Mouse (Mus musculus) lung, adult 2 months (tissue): ENCODE data around the gene Ppard. TPM values are rescaled to one million over a fixed set of nuclear protein-coding genes. Genes with fewer than 3 reads are reported as not detected.
"Not testable (repeated sequence)": the region's sequence is repeated elsewhere in the genome, so short reads cannot be mapped to it uniquely, and the experiment has no call there.

ENCODE experiments used
- DNase-seq: peaks from one replicate; pipeline ENCODE4 v3.0.0; 2022
- H3K4me1 ChIP-seq: fragments of 200-500 bp; 2 replicates; pipeline ENCODE4 v1.6.1; 2011; ENCODE audit warnings: low read length; ENCODE audit not compliant: control insufficient read depth, insufficient read depth
- H3K4me3 ChIP-seq: fragments of 200-500 bp; replicated peaks from 2 replicates; pipeline ENCODE3; 2011; ENCODE audit warnings: low read depth, mild to moderate bottlenecking, control low read depth, low read length; ENCODE audit errors: extremely low read depth
- CTCF ChIP-seq: fragments of 200-500 bp; IDR thresholded peaks from 2 replicates; pipeline ENCODE4 v1.5.1; 2011; ENCODE audit warnings: mild to moderate bottlenecking, low read length, control low read depth; ENCODE audit not compliant: insufficient read depth
- POLR2A ChIP-seq: fragments of 200-500 bp; IDR thresholded peaks from 2 replicates; pipeline ENCODE4 v1.6.1; 2011; ENCODE audit warnings: low read depth, mild to moderate bottlenecking, control low read depth, low read length, borderline replicate concordance; ENCODE audit errors: extremely low read depth
- WGBS: fragments of 180-500 bp; shearing (Covaris S2); methylation state at CpG from one replicate; pipeline ENCODE4 v1.1.7; 2018; 5-methylcytosine and 5-hydroxymethylcytosine counted together
- polyA plus RNA-seq: library from polyadenylated mRNA; depleted of rRNA; stranded (reverse); fragments of >200 nt; gene quantifications from 2 replicates; pipeline ENCODE4 v1.2.3, GENCODE M21; 2012

Ppard gene
- polyA plus RNA-seq, 1 experiment: 41.7 TPM

DNA sequence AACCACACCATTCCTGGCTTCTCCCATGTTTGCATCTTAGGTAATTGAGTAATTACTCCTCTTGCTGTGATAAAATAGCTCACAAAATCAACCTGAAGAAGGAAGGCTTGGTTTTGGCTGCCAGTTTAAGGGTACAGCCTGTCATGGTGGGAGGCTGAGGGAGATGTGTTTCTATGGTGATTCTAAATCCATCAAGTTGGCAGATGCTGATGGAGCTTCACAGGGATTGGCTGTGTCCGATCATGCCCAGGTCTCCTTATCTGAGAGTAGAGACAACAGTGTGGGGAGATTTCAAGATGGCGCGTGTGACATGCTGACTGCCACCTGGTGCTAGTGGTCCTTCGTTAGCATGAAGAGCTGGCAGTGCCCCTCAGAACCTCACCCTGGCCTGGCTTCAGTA, 89.2 kb downstream of the Ppard start:
- no peaks in the 10 kb centered on the region for H3K4me1 ChIP-seq
- no peak overlapping the region for H3K4me3 ChIP-seq
- no peak for DNase-seq
- 83% methylated on average over 4 of the region's 4 CpGs for WGBS
- TF ChIP-seq POLR2A (no peak), CTCF (no peak)

DNA sequence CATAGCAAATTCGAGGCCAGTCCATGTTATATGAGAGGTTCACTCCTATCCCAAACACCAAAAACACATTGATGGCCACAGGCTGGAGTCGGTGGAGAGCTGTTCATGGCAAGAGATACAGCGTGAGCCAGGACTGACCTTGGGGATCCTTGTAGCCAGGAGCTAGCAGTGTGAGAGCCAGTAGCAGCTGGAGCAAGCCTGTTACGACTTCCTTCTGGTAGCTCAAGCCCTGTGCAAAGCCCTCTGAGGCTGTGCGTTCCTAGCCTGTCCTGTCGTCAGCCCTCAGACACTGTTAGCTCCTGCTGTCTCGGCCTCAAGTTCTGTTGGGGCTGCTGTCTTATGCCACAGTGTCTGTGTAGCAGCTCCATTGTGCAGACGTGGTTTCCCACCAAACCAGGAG, 91.3 kb downstream of the Ppard start:
- no peak for DNase-seq
- Histone ChIP-seq H3K4me1 (peaks cover 7% of the 10 kb centered on the region), H3K4me3 (no peak overlapping the region)
- 91% methylated on average over 8 of the region's 8 CpGs for WGBS
- TF ChIP-seq CTCF: no peak
- no peak for TF ChIP-seq POLR2A

DNA sequence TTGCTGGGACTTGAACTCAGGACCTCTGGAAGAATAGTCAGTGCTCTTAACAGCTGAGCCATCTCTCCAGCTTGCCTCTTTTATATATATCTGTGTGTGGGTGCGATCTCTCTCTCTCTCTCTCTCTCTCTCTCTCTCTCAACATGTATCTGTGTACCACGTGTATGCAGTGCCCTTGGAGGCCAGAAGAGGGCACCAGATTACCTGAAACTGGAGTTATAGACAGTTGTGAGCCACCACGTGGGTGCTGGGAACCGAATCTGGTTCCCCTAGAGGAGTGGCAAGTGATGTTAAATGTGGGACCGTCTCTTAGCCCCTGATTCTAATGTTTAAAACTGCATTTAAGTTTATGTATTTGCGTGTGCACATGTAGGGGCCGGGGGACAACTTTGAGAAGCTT, 91.9 kb downstream of the Ppard start:
- not testable (repeated sequence) for H3K4me3 ChIP-seq, DNase-seq, H3K4me1 ChIP-seq
- 94% methylated on average over 7 of the region's 7 CpGs for WGBS

DNA sequence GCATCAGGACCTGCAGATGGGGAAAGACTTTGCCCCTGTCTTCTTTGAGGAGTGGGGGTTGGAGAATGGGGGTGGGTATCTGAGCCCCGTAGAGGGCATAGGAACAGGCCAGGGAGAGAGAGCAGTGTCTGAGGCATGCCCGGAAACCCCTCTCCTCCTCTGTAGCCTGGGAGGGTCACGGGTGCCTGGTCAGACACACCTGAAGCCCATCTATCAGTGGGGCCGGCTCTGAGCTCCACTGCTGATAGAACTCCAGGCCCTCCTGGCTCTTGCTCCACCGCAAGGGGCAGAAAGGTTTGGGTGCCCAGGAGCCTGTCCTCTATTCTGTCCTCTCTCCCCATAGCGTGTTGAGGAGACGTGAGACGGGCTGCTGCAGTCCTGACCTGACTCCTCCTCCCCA, 93.3 kb downstream of the Ppard start:
- H3K4me1 ChIP-seq: peaks cover 7% of the 10 kb centered on the region
- DNase-seq: no peak
- H3K4me3 ChIP-seq: no peak overlapping the region
- WGBS: 96% methylated on average over 8 of the region's 8 CpGs
- TF ChIP-seq POLR2A: no peak
- TF ChIP-seq CTCF: no peak

DNA sequence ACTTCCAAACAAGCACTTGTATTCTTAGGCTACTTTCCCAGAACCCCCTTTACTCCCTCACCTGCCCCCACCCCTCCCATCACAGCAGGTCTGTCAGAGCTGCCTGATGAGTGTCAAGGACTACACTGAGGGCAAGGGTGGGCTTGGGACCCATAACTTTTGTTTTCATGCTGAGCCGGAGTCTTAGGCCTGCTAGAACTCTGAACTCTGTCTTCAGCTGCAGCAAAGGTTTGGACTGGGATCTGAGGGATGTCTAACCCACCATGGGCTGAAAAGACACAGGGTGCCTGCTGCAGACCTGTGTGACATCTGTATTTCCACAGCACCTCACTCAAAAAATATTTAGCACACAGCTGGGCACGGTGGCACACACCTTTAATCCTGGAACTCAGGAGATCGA, 94.5 kb downstream of the Ppard start:
- no peak overlapping the region for H3K4me3 ChIP-seq
- DNase-seq: no peak
- 80% methylated on average over 3 of the region's 3 CpGs for WGBS
- TF ChIP-seq CTCF: no peak
- H3K4me1 ChIP-seq: peaks cover 7% of the 10 kb centered on the region

DNA sequence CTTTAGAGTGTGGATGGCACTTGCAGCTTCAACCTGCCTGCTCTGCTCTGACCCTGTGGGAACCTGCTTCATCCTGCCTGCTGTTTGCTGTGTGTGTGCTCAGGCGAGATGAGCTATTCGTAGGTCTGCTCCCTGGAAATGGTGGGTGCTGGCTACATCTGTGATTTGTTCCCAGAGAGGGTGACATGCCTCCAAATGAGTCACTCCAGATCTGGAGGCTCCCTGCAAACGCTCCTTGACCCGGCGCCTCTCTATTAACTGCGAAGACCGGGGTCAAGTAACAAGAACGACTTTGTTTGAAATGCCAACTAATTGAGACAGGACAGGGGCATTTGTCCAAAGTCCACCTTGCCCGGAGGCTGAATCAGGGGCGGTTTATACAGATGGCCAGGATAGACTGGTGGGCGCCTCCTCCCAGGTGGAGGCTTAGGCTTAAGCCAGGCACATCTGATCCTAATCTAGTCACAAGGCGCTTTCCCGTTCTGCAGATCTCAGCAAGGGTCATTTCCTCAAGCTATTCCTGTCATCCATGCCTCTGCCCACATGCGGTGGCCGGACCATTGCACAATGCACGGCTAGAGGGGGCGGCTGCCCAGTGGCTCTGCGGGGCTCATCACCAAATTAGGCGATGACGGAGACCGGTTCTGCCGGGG, 95.3 kb downstream of the Ppard start:
- DNase-seq: no peak
- Histone ChIP-seq H3K4me1 (peaks cover 7% of the 10 kb centered on the region), H3K4me3 (peak overlapping the region; percentile 50)
- TF ChIP-seq POLR2A: 0 out of 2 replicates have a peak, but pooled peaks have one; percentile 20
- no peak for TF ChIP-seq CTCF
- WGBS: 13% methylated on average over 22 of the region's 22 CpGs

DNA sequence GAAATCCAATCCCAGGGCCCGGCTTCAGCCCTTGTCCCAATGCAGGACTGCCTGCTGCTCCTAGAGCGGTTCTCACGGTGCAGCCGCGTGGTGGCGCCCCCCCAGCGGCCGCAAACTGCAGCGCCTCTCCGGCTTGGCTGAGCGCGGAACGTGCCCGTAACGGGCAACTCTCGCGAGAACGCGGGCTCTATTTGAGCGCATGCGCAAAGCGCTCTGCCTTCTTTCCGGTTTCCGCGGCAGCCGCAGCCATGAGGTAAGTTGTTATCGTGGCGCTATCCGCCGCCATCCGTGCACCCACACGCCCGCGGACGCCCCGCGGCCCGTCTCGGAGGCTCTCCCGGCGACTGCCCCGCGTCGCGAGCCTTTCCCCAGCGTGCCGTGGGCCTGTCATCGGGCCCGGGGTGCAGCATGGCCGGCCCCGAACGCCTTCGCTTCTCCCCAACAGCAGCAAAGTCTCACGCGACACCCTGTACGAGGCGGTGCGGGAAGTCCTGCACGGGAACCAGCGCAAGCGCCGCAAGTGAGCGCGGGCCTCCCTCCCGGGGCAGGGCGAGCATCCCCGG, 95.9 kb downstream of the Ppard start, which contains the start of gene Rpl10a:
Rpl10a (plus strand) TSS at position 106 of the 563 bp plus-strand sequence.
- peak; percentile 97 for TF ChIP-seq POLR2A
- peak; percentile 32 for TF ChIP-seq CTCF
- DNase-seq: peak; percentile 98
- H3K4me3 ChIP-seq: peak within 1 kb of the TSS; percentile 64
- WGBS: under 1% methylated on average over 67 of the region's 67 CpGs
- peaks cover 7% of the 10 kb centered on the region for H3K4me1 ChIP-seq

DNA sequence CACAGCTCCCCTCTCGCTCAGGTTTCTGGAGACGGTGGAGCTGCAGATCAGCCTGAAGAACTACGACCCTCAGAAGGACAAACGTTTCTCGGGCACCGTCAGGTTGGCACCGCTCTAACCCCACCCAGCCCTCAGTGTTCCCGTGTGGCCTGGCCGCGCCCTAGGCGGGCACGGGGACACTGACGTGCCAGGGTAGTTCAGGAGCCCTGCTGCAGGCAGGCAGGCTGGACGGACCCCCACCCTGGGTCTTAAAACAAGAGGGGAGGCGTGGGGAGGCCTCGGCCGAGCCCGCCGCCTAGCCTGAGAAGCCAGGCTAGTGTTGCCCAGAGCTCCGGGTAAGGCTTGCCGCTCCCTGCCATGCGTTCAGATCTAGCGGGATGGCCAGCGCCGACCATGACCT, 96.4 kb downstream of the Ppard start:
- peak overlapping the region; percentile 64 for H3K4me3 ChIP-seq
- WGBS: 2% methylated on average over 25 of the region's 25 CpGs
- DNase-seq: no peak
- TF ChIP-seq POLR2A (no peak), CTCF (no peak)
- H3K4me1 ChIP-seq: peaks cover 7% of the 10 kb centered on the region

DNA sequence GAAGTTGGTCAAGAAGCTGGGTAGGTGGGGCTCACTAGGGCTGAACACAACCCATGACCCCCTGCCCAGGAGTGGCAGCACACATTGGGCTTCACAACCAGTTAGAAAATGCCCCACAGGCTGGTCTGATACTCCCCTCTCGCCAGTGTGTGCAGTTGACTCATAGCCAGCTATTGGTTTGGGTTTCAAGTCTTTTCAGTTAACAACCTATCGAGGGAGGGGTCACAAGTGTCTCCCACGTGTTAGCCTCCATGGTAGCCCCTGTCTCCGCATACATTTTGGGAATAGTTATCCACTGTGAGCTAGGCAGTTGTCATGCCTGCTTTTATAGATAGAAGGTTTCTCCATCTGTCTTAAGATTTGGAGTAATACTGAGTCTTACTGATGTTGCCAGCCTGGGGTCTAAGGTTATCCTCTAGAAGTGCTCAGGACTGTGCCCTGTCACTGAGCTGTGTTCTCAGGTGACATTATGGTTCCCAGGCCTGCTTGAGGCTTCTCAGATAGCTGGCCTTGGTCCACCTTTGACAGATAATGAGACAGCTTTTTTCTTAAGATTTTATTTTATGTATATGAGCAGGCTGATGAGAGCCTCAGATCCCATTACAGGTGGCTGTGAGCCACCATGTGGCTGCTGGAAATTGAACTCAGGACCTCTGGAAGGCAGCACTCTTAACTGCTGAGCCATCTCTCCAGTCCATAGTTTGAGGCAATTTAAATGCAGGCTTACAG, 97.2 kb downstream of the Ppard start:
- H3K4me1 ChIP-seq: peaks cover 7% of the 10 kb centered on the region

DNA sequence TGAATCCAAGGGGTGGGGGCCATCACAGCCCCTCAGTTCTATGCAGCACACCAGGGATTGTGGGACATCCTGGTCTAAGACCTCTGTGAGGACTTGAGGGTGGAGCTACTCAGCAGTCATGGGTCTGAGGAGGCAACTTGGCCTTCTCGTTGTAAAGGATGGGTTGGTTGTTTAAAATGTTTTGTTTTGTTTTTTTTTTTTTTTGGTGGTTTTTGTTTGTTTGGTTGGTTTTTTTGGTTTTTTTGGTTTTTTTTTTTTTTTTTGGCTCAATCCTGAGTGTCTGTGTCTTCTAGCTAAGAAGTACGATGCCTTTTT, 97.7 kb downstream of the Ppard start:
- Histone ChIP-seq H3K4me1 (peaks cover 7% of the 10 kb centered on the region), H3K4me3 (no peak overlapping the region)
- TF ChIP-seq CTCF: no peak
- TF ChIP-seq POLR2A: no peak
- no peak for DNase-seq
- WGBS: 39% methylated on average over 2 of the region's 2 CpGs

More for the DNA sequence above, 97.2 kb downstream of the Ppard start:
- H3K4me3 ChIP-seq: no peak overlapping the region
- WGBS: 16% methylated on average over 4 of the region's 4 CpGs
- DNase-seq: no peak
- TF ChIP-seq CTCF (no peak), POLR2A (no peak)

DNA sequence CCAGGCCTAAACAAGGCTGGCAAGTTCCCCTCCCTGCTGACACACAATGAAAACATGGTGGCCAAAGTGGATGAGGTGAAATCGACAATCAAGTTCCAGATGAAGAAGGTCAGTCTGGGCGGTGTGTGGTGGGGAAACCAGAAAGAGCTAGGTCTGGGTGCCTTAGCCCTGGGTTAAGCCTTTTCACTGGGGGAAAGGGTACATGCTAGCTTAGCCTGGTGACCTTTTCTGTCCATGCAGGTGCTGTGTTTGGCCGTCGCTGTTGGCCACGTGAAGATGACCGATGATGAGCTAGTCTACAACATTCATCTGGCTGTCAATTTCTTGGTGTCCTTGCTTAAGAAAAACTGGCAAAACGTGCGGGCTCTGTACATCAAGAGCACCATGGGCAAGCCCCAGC, 98.1 kb downstream of the Ppard start:
- H3K4me1 ChIP-seq, DNase-seq, H3K4me3 ChIP-seq: not testable (repeated sequence)
- 56% methylated on average over 8 of the region's 8 CpGs for WGBS
